Mouse (Mus musculus) liver, adult 2 months (tissue): ENCODE measurements around the gene Set.

Source experiments
- CTCF ChIP-seq: fragments of 200-500 bp; IDR thresholded peaks from 2 replicates; pipeline ENCODE4 v1.5.1; 2011; ENCODE audit warnings: low read depth, low read length, control low read depth
- POLR2A ChIP-seq: fragments of 200-500 bp; IDR thresholded peaks from 2 replicates; pipeline ENCODE4 v1.6.1; 2011; ENCODE audit warnings: low read length, control low read depth; ENCODE audit not compliant: insufficient read depth; ENCODE audit errors: extremely low read depth

DNA sequence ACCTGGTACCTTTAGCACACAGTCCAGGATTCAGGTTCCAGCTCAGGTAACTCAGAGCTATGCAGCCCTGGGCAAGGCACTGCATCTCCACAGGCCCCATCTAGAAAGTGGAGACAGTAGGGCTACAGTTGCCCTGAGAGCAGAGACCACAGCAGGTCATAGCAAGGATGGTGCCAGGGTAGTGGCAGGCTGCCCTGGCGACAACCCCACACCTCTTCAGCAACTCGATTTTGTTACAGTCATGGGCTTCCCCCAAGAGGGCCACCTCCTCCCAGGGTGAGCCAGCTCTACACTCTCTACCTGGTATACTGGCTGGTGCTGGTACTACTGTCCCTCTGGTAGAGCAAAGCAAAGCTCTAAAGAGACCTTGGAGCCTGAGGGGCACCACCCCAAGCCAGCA lies 19.4 kb upstream of the Set start:
- TF ChIP-seq CTCF, result no peak
- no peak for TF ChIP-seq POLR2A
